Mouse (Mus musculus): ENCODE results near the gene Tns4. TPM values are rescaled to one million over a fixed set of nuclear protein-coding genes. Genes with fewer than 3 reads are reported as not detected.

Gene Tns4
- total and polyA plus RNA-seq, 3 experiments, result 0.03 TPM; not detected in 2

GRCm38 (mm10) chr11:99136961-99137360 is 47.9 kb upstream of the Tns4 start:
- Histone ChIP-seq H3K9ac (ENCODE audit: control insufficient read depth, low read depth, low read length, poor library complexity, severe bottlenecking) (no peak overlapping the region), H3K27ac (ENCODE audit: control insufficient read depth, low read depth, low read length) (no peak overlapping the region), H3K4me3 (ENCODE audit: control insufficient read depth in 1 of 2, insufficient read depth in 1 of 2, low read depth in 2 of 2, low read length in 2 of 2) (no peak overlapping the region), H3K9me3 (replicated peaks; ENCODE audit: insufficient read depth, low read length) (no peaks in the 10 kb centered on the region), H3K36me3 (ENCODE audit: control insufficient read depth in 1 of 2, insufficient read depth in 2 of 2, low read length in 2 of 2) (no peaks in the 10 kb centered on the region), H3K79me2 (ENCODE audit: control insufficient read depth, insufficient read depth, low read length, poor library complexity) (no peaks in the 10 kb centered on the region), H3K4me1 (ENCODE audit: control insufficient read depth in 1 of 2, insufficient read depth in 2 of 2, low read length in 2 of 2) (no peaks in the 10 kb centered on the region; a peak in 1 of 4 replicates), H3K27me3 (ENCODE audit: control insufficient read depth in 1 of 2, insufficient read depth in 2 of 2, low read length in 2 of 2) (peaks cover 4 to 16% of the 10 kb centered on the region in 2 experiments)
- DNase-seq (ENCODE audit: low read depth, low spot score), result no peak
- no peak for TF ChIP-seq USF2 (IDR thresholded peaks at IDR 0.05; ENCODE audit: borderline replicate concordance in 1 of 2, insufficient read depth in 1 of 2, low read depth in 1 of 2, low read length in 2 of 2)
- TF ChIP-seq EP300 (IDR thresholded peaks at IDR 0.05; ENCODE audit: low read depth in 1 of 2, low read length in 2 of 2), result no peak

GRCm38 (mm10) chr11:99136361-99136760 is 47.3 kb upstream of the Tns4 start:
- DNase-seq (ENCODE audit: low read depth, low spot score), result peak; percentile 38

GRCm38 (mm10) chr11:99135047-99135440 is 45.9 kb upstream of the Tns4 start:
- Histone ChIP-seq H3K4me3 (ENCODE audit: control insufficient read depth in 1 of 2, insufficient read depth in 1 of 2, low read depth in 2 of 2, low read length in 2 of 2) (no peak overlapping the region), H3K36me3 (ENCODE audit: control insufficient read depth in 1 of 2, insufficient read depth in 2 of 2, low read length in 2 of 2) (no peaks in the 10 kb centered on the region), H3K4me1 (ENCODE audit: control insufficient read depth in 1 of 2, insufficient read depth in 2 of 2, low read length in 2 of 2) (no peaks in the 10 kb centered on the region; a peak in 1 of 4 replicates), H3K9ac (ENCODE audit: control insufficient read depth, low read depth, low read length, poor library complexity, severe bottlenecking) (no peak overlapping the region), H3K27me3 (ENCODE audit: control insufficient read depth in 1 of 2, insufficient read depth in 2 of 2, low read length in 2 of 2) (peaks cover 4 to 11% of the 10 kb centered on the region in 2 experiments), H3K27ac (ENCODE audit: control insufficient read depth, low read depth, low read length) (no peak overlapping the region), H3K79me2 (ENCODE audit: control insufficient read depth, insufficient read depth, low read length, poor library complexity) (no peaks in the 10 kb centered on the region), H3K9me3 (replicated peaks; ENCODE audit: insufficient read depth, low read length) (no peaks in the 10 kb centered on the region)
- no peak for TF ChIP-seq UBTF (IDR thresholded peaks at IDR 0.05; ENCODE audit: borderline replicate concordance, insufficient read depth, low read depth, low read length)
- no peak for TF ChIP-seq EP300 (IDR thresholded peaks at IDR 0.05; ENCODE audit: low read depth in 1 of 2, low read length in 2 of 2)
- no peak for TF ChIP-seq TCF12 (IDR thresholded peaks at IDR 0.05; ENCODE audit: low read depth, low read length)
- no peak for TF ChIP-seq CTCF (IDR thresholded peaks at IDR 0.05 in 2 of 3, conservative IDR thresholded peaks at IDR 0.05 in 1 of 3; ENCODE audit: control insufficient read depth in 1 of 3, insufficient read depth in 1 of 3, low read depth in 2 of 3, low read length in 3 of 3, poor library complexity in 1 of 3, severe bottlenecking in 1 of 3)
- no peak for TF ChIP-seq ZMIZ1 (IDR thresholded peaks at IDR 0.05; ENCODE audit: low read depth, low read length)
- no peak for TF ChIP-seq ETS1 (IDR thresholded peaks at IDR 0.05; ENCODE audit: low read depth, low read length)
- TF ChIP-seq ELF1 (IDR thresholded peaks at IDR 0.05; ENCODE audit: low read depth, low read length), result no peak
- TF ChIP-seq E2F4 (IDR thresholded peaks at IDR 0.05; ENCODE audit: borderline replicate concordance, low read depth, low read length), result no peak
- no peak for TF ChIP-seq HCFC1 (IDR thresholded peaks at IDR 0.05; ENCODE audit: low read depth, low read length)
- TF ChIP-seq RAD21 (IDR thresholded peaks at IDR 0.05; ENCODE audit: low read depth, low read length), result no peak
- TF ChIP-seq MAX (IDR thresholded peaks at IDR 0.05; ENCODE audit: low read length), result no peak
- no peak for TF ChIP-seq TBP (IDR thresholded peaks at IDR 0.05; ENCODE audit: low read depth, low read length)
- TF ChIP-seq POLR2AphosphoS5 (IDR thresholded peaks at IDR 0.05; ENCODE audit: borderline replicate concordance, low read depth, low read length), result no peak
- TF ChIP-seq CHD1 (IDR thresholded peaks at IDR 0.05; ENCODE audit: low read depth, low read length), result no peak
- no peak for TF ChIP-seq TAL1 (IDR thresholded peaks at IDR 0.05; ENCODE audit: low read length)
- DNase-seq (ENCODE audit: low read depth, low spot score), result no peak

More at GRCm38 (mm10) chr11:99136361-99136760, 47.3 kb upstream of the Tns4 start:
- Histone ChIP-seq H3K27ac (ENCODE audit: control insufficient read depth, low read depth, low read length) (no peak overlapping the region), H3K4me3 (ENCODE audit: control insufficient read depth in 1 of 2, insufficient read depth in 1 of 2, low read depth in 2 of 2, low read length in 2 of 2) (no peak overlapping the region), H3K79me2 (ENCODE audit: control insufficient read depth, insufficient read depth, low read length, poor library complexity) (no peaks in the 10 kb centered on the region), H3K27me3 (ENCODE audit: control insufficient read depth in 1 of 2, insufficient read depth in 2 of 2, low read length in 2 of 2) (peaks cover 4 to 16% of the 10 kb centered on the region in 2 experiments), H3K9ac (ENCODE audit: control insufficient read depth, low read depth, low read length, poor library complexity, severe bottlenecking) (no peak overlapping the region), H3K9me3 (replicated peaks; ENCODE audit: insufficient read depth, low read length) (no peaks in the 10 kb centered on the region), H3K4me1 (ENCODE audit: control insufficient read depth in 1 of 2, insufficient read depth in 2 of 2, low read length in 2 of 2) (no peaks in the 10 kb centered on the region; a peak in 1 of 4 replicates), H3K36me3 (ENCODE audit: control insufficient read depth in 1 of 2, insufficient read depth in 2 of 2, low read length in 2 of 2) (no peaks in the 10 kb centered on the region)
- TF ChIP-seq GATA1 (IDR thresholded peaks at IDR 0.05; ENCODE audit: low read depth, low read length) (no peak), POLR2AphosphoS5 (IDR thresholded peaks at IDR 0.05; ENCODE audit: borderline replicate concordance, low read depth, low read length) (no peak), MAFK (IDR thresholded peaks at IDR 0.05; ENCODE audit: borderline replicate concordance, low read depth, low read length) (no peak), POLR2AphosphoS2 (IDR thresholded peaks at IDR 0.05; ENCODE audit: low read length) (no peak), USF1 (IDR thresholded peaks at IDR 0.05; ENCODE audit: low read depth, low read length) (no peak), CHD2 (IDR thresholded peaks at IDR 0.05; ENCODE audit: low read length) (no peak), EP300 (IDR thresholded peaks at IDR 0.05; ENCODE audit: low read depth in 1 of 2, low read length in 2 of 2) (peak in 1 of 2 experiments; percentile 9; a peak in 1 of 4 replicates), ETS1 (IDR thresholded peaks at IDR 0.05; ENCODE audit: low read depth, low read length) (0 out of 2 replicates have a peak, but pooled peaks have one; percentile 11), USF2 (IDR thresholded peaks at IDR 0.05; ENCODE audit: borderline replicate concordance in 1 of 2, insufficient read depth in 1 of 2, low read depth in 1 of 2, low read length in 2 of 2) (no peak), POLR2A (IDR thresholded peaks at IDR 0.05; ENCODE audit: control insufficient read depth in 1 of 2, insufficient read depth in 1 of 2, low read depth in 1 of 2, low read length in 2 of 2, poor library complexity in 1 of 2) (no peak), NRF1 (IDR thresholded peaks at IDR 0.05; ENCODE audit: insufficient read depth, low read depth, low read length, poor library complexity, severe bottlenecking) (no peak), TCF12 (IDR thresholded peaks at IDR 0.05; ENCODE audit: low read depth, low read length) (0 out of 2 replicates have a peak, but pooled peaks have one; percentile 9), MYB (IDR thresholded peaks at IDR 0.05; ENCODE audit: low read depth, low read length) (no peak), MAX (IDR thresholded peaks at IDR 0.05; ENCODE audit: low read length) (0 out of 2 replicates have a peak, but pooled peaks have one; percentile 38), ELF1 (IDR thresholded peaks at IDR 0.05; ENCODE audit: low read depth, low read length) (no peak), ZKSCAN1 (IDR thresholded peaks at IDR 0.05; ENCODE audit: low read depth, low read length) (no peak), TAL1 (IDR thresholded peaks at IDR 0.05; ENCODE audit: low read length) (no peak), RCOR1 (IDR thresholded peaks at IDR 0.05; ENCODE audit: low read depth, low read length) (no peak), UBTF (IDR thresholded peaks at IDR 0.05; ENCODE audit: borderline replicate concordance, insufficient read depth, low read depth, low read length) (no peak), MAZ (IDR thresholded peaks at IDR 0.05; ENCODE audit: low read depth, low read length) (0 out of 2 replicates have a peak, but pooled peaks have one; percentile 22), SIN3A (IDR thresholded peaks at IDR 0.05; ENCODE audit: low read length) (no peak), GABPA (IDR thresholded peaks at IDR 0.05; ENCODE audit: low read depth, low read length) (no peak), TBP (IDR thresholded peaks at IDR 0.05; ENCODE audit: low read depth, low read length) (no peak)
